Mouse (Mus musculus): ENCODE measurements around the gene Ric8b.

The Ric8b gene

DNA sequence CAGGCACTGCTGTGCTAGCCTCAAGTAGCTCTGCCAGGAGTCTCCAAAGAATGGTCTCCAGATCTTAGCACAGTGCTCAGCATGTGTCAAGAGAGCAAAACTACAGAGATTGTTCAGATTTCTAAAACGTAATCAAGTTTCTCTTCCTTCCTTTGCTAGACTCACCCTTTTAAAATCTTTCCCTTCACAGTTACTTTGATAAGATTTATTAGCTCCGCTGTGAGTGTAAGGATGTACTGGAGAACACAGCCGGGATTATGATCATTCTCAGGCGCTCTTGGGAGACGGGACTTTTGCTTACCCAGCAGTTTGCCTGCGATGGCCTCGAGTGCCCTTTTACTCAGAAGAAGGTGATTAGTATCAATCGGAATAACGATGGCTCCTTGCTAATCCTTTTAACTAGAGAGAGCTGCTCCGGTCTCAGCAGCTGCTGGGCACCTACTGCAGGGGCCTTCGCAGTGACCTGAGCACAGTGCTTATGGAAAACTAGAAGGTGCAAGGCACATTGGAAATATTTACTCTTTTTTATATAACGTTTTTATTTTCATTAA lies 43.0 kb downstream of the Ric8b start:
- DNase-seq (ENCODE audit: low read depth, low spot score) = no peak

DNA sequence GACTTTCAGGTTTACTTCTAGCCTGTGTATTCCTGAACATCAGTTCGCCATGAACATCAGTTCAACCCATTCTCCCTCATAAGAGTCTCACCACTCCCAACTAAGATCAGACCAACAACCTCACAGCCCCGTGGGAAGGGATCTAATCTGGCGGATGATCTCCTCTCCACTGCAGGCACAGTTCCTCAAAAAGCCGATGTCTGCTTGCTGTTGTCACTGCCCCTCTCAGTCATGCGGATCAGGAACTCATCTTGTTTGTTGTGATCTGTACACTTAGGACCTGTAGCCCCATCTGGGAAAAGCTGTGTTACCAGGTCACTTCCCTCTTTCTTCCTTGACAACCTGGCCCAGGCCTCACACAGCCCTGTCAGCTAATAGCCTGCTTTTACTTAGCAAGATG lies 45.7 kb downstream of the Ric8b start:
- no peak for DNase-seq (ENCODE audit: low read depth, low spot score)

DNA sequence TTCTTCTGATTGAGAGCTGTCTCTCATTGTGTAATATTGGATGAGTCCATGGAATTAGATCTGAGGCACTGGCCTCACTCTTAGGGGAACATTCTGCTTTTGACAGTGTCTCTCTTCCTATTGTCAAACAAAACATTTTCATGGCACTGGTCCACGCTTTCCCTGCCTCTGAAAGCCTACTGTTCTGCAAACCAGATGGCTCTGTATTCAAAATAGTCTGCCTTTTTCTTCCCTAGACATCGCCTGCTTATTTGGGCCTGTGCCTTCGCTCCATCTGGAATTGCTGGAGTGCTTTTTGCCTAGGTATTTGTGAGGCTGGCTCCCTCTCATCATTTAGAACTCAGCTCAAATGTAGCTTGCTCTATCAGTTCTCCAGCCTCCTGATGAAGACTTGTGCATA lies 46.3 kb downstream of the Ric8b start:
- DNase-seq (ENCODE audit: low read depth, low spot score) = no peak

DNA sequence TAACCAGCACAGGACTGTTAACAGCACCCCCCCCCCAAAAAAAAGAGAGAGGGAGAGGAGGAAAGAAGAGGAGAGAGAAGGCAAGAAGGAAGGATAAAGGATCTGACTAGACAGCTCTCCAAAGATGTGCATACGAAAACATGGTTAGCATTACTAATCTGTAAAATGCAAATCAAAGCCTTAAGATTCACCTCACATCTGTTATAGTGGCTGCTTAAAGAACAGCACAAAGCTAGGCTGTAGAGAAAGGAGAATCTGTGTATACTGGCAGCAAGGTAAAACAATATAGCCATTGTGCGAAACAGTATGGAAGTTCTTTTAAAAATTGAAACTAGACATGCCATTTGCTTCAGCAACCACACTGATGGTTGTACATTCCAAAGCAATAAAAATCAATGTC lies 49.1 kb downstream of the Ric8b start:
- DNase-seq (ENCODE audit: low read depth, low spot score) = no peak

DNA sequence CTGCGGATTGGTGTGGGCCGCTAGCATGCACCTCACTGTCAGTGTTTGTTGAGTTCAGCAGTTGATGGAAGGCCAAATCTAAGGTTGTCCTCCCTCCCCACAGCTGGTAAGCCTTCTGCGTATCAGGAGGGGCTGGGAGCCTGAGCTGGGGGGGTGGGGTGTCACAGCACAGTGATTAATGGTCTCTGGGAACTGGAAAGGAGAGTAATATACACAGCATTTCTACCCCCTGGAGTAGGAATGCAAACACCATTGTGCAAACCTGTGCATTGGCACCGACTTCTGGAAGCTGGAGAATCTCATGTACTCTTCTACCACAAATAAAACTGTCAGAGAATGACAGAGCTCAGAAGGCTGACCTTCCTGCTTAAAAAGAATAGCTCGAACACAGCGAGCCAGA lies 50.2 kb downstream of the Ric8b start:
- no peak for DNase-seq (ENCODE audit: low read depth, low spot score)

DNA sequence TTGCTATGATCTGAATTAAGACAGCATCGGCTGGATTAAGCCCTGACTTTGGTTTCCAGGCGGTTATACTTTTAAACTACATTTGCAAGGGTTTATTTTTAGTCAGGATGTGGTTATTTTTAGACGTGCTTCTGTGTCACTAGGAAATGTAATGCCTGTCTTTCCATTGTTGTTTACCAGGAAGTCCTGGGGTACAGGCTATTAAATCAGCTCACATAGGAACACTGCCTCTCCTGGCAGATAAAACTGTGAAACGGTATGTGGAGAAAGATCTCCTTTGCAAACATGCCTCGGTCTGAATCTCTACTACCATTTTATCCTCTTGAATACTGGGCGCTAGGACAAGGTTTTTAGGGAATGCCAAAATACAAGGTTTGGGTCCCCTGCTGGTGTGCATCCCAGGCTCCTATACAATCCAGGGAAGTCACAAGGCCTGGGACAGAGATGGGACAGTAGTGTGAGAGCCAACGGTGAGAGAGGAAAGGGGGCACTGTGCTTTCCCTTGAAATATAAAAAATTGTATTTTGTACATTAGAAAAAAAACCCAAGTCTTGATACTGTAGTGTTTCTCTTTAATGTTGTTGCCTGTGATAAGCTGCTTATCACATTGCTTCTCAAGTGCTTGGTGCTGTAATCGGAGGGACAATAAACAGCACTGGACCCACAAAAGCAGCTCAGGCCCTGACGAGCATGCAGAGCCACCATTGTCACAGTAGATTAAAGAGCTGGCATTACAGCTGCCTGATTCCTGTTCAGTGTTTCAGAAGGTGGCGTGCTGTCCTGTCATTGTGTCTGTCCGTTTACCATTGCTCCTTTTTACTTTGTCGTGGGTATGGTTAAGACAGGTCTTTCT lies 51.7 kb downstream of the Ric8b start:
- no peak for DNase-seq (ENCODE audit: low read depth, low spot score)

DNA sequence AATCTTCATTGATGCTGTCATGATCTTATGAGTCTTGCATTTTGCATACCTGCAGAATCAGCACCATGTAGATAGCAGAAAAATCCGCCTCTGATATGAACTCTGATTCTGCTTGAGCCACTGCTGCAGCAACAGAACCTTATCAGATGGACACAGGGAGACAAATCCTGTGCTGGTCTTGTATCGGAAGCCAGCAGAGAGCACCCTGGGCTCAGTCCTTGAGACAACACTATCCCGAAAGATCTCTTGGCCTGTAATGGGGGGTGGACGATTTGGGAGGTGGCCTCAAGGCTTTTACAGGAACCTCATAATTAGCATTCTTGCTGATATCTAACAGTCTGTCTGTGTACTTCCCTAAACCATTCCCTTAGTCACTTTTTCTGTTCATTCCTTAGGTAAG lies 57.8 kb downstream of the Ric8b start:
- DNase-seq (ENCODE audit: low read depth, low spot score) = no peak

DNA sequence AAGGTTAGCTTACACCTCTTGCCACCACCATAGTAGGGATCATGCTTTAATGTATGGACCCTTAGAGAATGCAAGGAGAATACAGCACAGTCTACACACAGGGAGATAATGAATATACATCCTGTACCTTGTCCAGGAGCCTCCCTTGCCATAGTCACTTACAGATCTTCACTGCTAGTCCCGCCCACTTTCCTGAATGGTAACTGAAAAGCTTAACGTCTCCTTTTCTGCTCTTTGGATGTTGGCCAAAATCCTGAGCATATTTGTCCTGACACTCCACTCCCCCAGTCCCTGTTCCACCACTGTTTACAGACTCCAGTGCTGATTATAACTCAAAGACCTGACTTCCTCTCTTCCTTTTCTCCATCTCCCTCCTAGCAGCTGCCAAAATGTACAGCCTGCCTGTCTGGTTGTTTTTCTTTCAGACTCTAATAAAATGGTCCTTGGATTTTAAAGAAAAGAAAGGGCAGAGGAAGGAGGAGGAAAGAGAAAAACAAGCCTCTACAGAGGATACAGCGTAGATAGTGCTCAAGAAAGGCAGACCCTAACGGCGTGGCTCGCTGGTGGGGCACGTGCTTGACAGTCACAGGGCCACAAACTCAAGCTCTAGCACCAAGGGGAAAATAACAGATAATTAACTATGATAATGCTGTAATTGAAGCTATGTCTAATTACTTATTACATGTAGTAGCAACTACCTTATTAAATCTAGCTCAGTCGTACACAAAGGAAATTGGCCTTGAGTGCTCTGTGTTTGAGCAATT lies 59.4 kb downstream of the Ric8b start:
- DNase-seq (ENCODE audit: low read depth, low spot score) = no peak

DNA sequence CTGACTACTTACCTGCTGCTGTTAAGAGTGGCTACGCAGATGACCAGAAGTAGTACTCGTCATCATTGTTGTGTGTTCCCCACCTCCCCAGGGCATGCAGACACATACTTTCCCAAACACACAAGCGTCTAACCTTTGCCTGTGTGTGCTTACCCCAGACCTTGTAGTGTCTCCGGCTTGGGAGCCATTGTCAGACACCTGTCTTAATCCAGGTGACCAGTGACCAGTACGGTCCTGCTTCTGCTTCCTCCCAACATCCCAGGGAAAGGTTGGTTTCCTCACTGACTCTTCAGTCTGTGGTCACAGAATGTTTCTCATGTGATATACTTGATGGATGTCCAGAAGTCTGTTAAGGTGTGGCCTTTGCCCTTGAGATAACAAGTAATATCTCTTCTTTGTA lies 62.9 kb downstream of the Ric8b start:
- DNase-seq (ENCODE audit: low read depth, low spot score) = no peak

DNA sequence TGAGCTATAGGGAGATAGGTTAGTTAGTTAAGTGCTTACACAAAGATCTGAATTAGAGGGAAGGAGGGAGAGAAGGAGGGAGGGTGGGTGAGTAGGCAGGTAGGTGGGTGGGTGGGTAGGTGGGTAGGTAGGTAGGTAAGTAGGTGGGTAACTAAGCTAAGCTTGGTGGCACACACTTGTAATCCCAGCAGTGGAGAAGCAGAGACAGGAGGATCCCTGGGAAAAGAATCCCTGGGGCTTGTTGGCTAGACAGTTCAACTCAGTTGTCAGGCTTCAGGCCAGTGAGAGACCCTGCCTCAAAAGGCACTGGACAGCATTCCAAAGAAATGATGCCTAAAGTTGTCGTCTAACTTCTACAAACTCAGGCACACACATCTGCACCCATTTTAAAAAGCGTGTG lies 64.0 kb downstream of the Ric8b start:
- DNase-seq (ENCODE audit: low read depth, low spot score) = no peak

DNA sequence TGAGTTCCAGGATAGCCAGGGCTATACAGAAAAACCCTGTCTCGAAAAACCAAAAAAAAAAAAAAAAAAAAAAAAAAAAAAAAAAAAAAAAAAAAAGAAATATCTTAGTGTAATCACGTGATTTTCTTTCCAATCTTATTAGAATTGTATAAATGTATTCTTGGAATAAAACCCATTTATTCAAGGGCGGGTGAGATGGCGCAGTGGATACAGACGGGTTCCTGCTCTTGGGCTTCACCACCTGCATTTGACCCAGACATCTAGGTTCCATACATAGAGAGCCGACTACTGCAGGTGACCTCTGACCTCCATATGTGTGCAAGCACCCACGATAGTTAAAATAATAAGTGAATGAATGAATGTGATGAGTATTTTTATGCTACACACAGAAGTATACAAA lies 65.3 kb downstream of the Ric8b start:
- DNase-seq (ENCODE audit: low read depth, low spot score) = no peak

DNA sequence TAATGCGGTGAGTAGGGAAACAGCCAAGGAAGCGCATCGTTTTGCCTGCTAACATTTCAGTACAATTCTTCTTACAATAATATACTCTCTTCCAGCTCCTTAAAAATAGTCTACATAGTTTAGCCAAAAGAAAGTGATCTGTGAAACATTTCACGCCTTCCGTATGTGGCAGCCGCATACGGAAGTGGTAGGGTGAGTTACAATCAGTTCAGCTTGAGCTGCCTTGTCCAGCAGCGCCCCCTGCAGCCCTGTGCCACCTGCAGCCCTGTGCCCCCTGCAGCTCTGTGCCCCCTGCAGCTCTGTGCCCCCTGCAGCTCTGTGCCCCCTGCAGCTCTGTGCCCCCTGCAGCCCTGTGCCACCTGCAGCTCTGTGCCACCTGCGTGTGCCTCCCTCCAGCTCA lies 68.5 kb downstream of the Ric8b start:
- peak; percentile 38 for DNase-seq (ENCODE audit: low read depth, low spot score)

DNA sequence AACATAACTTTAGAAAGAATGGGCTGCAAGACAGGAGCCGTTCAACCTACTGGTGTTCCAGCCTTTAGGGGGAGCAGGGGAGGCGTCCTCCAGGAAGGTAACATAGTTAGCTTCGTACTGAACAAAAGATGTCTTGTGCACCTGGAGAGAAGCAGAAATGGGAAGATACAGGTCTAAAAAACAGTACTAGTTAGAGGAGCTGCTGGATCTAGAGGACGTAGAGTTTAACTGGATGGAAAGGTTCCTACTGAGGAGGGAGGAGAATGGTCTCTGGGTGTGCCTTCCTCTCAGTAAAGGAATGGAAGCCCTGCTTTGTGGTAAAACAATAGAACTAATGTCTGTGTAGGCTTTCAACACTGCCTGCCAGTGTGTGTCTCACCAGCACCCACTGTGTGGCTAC lies 70.2 kb downstream of the Ric8b start:
- DNase-seq (ENCODE audit: low read depth, low spot score) = peak; percentile 77

DNA sequence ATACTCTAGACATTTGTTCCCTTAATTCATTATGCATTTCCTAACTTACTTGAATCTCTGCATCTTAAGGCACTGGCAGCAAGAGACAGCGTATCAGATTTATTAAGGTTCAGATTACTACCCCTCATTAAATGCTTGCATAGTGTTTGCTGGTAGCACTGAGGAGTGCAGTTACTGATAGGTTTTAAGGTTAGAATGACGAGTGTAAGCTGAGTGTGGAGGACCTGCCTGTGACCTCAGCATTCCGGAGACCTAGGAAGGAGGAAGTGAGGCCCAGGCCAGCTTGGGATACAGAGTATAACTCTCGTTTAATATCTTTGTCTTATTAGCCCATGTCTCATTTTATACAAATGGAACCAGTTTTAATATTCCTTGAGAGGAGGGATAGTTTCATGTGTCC lies 71.2 kb downstream of the Ric8b start:
- DNase-seq (ENCODE audit: low read depth, low spot score) = no peak

DNA sequence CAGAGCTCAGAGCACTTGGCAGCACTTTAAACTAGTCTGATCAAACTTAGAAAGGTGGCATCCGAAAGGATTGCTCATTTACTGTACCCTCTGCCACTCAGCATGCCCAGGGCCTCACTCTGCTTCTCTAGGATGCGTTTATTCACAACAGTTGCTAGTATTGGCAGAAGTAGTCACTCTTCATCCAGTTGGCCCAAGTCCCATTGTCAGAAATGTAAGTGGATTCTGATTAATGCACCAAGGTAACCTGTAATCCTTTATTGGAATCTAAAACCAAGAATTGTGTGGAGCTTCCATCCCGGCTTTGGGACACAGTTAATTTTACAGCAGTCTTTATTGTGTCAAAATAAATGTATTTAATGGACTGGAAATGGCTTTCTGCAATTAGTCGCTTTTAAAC lies 76.9 kb downstream of the Ric8b start:
- DNase-seq (ENCODE audit: low read depth, low spot score) = no peak

DNA sequence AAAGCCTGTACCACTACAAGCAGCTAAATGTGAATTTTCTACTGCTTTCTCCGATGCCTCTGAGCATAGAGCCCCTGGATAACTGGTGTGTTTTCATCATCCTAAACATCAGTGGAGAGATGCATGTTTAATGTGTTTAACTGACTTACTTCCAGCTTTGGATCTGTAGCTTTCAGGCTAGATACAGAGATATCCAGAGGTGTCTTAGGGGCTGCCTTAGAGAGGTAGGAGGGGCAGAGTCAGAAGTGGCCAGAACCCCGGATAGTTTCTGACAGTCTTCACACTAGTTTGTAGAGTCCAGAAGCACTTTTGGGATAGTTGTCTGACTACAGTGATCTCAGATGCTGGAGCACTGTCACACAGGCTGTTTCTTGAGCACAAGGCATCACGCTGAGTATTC lies 77.6 kb downstream of the Ric8b start:
- no peak for DNase-seq (ENCODE audit: low read depth, low spot score)

DNA sequence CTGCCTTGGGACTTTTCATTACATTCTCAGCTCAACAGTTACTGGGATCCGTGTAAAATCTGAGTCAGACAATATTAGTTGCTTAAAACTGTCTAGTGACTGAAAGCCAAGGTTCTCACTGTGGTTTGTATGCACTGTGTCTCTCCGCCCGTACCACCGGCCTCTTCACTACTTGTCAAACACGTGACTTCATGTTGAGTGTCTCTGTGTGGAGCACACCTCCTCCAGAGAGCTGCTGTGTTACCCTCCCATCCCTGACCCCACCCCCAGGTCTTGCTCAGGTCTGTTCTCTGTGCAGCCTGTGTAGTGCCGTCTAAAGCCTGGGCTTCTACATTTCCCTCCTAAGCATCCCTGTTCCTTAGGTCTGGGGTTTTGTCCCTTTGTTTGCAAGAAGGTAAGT lies 79.0 kb downstream of the Ric8b start:
- peak; percentile 50 for DNase-seq (ENCODE audit: low read depth, low spot score)

DNA sequence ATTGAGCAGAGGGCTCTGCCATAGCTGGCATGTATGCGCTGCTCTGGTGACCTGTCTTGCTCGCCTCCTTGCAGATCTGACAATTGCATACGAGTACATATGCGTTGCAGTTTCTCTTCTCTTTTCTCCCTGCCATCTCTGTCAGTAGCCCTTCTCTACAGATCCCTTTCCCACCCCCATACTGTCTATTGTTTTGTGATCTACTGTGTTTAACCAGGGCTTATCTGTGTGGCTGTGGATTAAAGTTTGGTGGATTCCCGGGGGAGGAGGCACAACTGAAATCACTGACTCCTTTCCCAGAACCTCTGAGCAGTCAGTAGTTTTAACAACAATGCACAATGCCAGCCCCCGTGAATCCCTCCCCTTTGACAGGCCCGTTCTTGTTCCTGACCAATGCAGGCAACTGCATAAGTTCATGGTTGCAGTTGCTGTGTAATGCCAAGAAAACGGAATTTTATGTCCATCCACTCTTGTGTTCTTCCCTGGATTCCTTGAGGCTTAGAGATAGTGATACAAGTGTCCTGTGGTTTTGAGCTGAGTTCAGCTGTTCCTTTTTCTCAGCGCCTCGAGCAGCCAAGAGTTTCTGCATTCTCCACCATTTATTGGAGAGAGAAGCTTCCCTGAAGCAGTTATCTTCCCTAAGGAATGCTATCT lies 80.3 kb downstream of the Ric8b start:
- DNase-seq (ENCODE audit: low read depth, low spot score) = no peak

DNA sequence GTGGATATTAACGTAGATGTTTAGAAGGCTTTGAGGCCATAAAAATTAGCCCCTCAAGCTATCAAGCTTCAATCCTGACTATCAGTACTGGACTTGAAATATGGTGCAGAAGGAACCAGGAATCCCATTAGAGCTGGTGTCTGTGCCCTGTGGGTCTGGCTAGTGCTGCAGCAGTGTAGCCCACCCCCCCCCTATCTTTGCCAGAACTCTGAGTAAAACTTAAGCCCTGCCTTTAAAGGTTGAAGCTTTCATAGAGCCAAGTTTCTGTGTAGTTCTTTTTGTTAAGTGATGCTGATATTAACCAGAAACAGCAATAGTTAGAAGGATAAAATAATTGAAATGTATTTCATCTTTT lies 80.8 kb downstream of the Ric8b start:
- DNase-seq (ENCODE audit: low read depth, low spot score) = no peak

DNA sequence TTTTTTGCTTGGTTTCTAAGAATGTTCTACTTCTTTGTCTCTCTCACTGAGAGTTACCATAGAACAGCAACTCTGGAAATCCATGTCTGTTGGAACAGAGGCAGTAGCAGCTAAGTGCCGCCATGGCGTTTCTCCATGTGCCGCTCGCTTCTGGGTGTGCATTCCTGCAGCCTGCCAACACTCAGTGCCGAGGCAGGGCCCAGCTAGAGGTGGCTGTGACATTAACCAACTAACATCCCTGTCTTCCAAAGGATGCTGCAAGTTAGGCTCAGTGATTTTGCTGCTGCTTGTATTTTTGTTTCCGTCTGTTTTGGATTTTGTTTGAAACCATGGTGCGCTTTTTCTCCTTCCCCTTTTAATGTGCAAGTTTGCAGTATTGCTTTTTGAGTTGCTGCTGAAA lies 84.5 kb downstream of the Ric8b start:
- DNase-seq (ENCODE audit: low read depth, low spot score) = no peak

DNA sequence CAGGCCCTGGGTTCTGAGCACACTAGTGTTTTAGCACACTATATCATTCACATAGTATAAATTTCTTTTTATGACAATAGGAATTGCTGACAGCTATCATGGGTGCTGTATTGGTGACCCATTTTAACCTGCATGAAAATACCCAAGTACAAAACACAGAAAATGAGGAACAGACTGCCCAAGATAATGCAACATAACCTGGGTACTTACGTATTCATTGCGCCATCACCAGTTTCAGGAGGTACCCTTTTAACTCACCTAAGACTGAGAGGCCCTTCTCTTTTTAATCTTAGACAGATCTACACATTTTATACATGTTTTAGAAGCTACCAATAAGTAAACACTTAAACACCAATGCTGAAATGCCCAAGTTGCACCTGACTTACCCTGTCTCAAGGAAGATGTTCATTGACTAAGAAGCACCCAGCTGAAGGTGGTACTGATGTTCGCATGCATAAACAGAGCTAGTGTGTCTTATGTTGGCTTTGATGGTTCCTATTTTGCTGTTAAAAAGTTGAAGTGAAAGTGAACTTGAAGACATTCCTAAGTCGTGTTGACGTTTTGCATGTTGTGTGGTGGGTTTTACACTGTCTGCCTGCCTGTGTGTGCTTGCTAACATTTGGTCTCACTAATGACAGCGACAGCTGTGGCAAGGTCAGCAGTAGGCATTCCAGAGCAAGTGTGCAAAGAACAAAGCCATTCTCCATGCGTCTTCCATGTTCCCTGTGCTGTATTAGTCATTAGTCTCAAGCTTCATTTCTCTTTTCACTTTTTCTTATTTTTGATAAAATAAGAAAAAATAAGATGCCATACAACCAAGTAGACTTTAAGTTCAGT lies 86.0 kb downstream of the Ric8b start:
- DNase-seq (ENCODE audit: low read depth, low spot score) = no peak

Data from R1 (cell line).